Mouse (Mus musculus) regulatory T cell (primary cell): ENCODE data around the gene Wnt11.

Experiments used
- in situ Hi-C: fragments of 300-600 bp; cut with MboI, MseI; formaldehyde crosslinking; loops from one replicate; pipeline ENCODE4 v1.15.1; 2025; ENCODE audit warnings: high pct_unique_total_duplicates

Wnt11 gene

DNA sequence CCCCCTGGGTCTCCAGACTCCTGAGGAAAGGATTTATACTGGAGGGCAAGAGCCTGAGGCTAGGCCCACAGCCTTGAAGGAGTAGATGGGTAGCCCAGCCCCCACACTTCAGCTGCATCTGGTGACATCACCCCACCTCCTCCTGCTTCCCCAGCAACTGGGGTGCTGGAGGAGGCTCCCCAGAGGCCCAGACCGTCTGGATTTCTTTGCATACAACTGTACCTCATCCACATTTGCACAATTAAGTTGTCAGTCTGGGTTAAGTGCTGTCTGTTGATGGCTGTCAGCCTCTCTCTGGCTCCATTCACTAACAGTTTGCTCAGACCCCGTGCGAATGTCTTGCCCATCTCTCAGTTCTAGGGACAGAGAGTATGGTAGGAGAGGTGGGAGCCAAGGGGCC is 6.9 kb upstream of the Wnt11 start:
- in situ Hi-C loops: no loop called here

DNA sequence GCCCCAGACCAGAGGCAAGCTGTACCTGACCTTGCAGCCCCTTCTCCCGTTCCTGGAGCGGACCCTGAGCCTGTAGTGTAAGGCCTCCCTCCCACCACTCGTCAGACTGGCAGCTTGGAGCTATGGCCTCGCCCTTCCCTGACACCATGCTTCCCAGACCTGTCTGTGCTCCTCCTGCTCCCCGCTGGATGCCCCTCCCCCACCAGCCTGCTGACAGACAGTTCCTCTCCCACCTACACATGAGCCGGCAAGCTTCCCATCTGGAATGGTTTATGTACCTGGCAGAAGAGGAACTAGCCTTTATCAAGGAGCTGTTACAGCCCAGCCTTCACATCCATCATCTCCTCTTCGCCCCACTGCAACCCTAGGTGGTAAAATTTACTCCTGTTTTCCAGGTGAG is 6.0 kb upstream of the Wnt11 start:
- in situ Hi-C loops: no loop called here

DNA sequence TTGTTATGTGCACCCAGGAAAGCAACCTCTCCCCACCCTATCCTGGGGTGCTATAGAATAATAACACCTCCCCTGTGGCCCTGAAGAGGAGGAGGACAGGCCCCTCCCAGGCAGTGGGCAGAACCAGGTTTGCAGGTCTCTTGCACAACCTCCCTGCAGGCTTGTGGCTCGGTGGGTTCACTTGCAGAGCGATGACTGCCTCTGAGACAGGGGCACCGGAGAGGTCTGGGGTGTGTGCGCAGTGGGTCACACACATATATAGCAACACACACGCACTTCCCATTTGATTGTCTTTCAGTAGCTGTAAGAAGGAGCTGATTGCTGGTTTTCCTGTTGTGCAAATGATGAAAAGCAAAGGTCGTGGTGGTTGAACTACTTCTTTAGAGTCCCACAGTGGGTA is 3.6 kb upstream of the Wnt11 start:
- in situ Hi-C loops: no loop called here

DNA sequence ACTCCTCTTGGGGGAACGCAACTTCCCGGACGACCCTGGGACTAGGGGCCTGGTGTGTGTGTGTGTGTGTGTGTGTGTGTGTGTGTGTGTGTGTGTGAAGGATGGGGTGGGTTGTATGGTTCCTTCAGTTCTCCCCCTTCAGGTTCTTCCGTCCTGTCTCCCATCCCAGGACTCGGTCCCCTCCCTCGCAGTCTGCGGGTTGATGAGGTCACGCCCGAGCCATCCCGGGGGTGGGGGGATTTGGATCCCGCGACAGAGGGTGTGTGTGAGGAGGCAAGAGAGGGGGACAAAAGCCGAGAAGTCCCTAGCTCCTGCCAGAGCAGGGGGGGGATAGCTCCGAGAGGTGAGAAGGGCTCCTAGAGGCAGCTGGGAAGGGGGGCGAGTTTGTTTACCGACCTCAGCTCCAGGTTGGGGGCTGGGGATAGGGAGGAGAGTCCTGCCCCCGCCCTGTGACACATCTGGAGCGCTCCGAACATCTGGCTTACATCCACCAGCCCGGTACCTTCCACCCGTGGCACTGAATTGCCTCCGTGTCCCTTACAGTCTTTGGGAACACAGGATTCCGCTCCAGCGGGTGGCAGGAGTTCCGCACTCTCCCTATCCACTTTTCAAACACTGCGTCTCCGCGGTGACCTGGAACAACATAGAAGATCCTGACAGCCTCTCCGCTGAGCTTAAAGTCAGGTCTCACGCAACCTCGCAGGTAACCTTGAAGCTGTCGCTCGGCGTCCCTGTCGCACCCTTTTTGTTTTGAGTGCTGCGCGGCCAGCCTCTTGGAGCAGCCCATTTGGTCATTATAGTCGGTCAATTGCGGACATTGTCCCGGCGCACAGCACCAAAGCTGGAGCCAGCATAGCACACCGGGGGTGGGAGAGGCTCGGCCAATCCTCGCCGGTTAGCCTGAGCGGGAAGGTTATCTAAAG is 868 bp downstream of the Wnt11 start:
- in situ Hi-C loops: loop anchor here (5.0 kb wide), 1 partner anchor 93 kb away; no protein-coding TSS in a partner anchor

DNA sequence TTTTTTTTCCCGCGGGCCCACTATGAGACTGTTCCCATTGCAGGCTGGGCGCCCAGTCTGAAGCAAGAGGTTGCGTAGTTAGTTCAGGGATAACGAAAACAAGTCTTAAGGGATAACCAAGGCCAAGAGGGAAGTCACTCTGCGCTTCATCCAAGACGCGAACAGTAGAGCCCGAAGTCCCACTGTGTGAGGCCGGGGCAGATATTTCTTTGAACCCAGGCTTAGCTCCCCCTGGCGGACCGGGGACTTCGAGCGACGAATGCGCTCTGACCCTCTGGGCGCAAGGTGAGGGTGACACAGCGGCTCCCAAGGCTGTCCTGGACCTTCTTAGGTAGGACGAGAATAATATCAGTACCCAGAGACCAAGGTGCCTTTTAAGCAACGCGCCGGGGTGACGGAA is 1.7 kb downstream of the Wnt11 start:
- in situ Hi-C loops: loop anchor here (5.0 kb wide), 1 partner anchor 94 kb away; no protein-coding TSS in a partner anchor

DNA sequence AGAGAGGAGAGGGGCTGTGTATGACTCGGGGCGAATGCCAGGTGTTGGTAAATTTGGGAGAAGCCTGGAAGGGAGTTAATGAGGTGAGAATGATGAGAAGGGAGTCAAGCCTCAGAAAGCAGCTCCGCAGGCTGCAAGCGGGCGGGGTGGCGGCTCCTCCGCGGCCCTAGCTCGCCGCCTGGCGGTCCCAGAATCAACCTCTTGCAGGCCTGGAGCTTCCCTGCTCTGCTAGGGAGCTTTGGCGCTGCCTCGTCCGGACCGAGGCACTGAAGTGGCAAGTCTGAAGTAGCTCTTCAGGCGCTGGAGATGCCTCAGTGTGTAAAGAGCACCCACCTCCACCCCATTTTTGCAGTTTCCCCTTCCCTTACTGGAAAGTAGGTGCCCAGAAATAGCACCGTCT is 3.0 kb downstream of the Wnt11 start:
- in situ Hi-C loops: loop anchor here (5.0 kb wide), 1 partner anchor 96 kb away; no protein-coding TSS in a partner anchor

DNA sequence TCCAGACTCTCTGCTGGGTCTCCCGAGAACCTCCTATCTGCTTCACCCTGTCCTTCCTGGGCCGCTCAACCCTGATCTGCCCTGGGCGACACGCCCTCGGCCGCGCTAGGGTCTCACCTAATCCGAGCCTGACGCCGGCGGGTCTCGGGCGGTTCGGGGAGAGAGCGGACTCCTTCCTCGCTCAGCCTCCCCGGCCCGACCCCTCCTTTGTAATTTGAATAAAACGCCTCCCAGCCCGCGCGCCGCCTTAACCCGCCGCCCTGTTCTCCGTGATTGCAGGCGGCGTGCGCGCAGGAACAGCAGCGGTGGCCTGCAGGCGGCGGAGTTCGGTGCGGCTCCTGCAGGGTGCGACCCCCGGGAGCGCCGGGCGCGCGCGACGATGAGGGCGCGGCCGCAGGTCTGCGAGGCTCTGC is 3.8 kb downstream of the Wnt11 start:
- in situ Hi-C loops: loop anchor here (5.0 kb wide), 1 partner anchor 96 kb away; no protein-coding TSS in a partner anchor

DNA sequence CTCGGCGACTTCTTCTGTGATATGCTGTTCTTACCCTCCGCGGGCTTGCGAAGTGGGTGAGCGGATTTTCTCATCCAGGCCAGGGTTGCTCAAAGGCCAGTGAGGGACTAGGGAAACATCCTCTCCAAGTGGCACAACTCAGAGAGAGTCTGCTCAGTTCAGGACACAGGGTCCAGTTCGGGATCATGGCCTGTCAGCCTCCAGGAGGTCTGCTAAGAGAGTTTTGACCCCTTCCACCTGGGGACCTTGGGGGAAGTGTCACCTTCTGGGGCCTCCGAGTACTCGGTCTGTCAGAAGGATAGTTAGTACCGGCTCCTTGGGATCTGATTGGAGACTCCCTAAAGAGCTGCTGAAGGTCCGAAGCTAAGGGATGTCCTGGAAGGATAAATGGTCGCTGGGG is 4.4 kb downstream of the Wnt11 start:
- in situ Hi-C loops: loop anchor here (5.0 kb wide), 1 partner anchor 97 kb away; no protein-coding TSS in a partner anchor

DNA sequence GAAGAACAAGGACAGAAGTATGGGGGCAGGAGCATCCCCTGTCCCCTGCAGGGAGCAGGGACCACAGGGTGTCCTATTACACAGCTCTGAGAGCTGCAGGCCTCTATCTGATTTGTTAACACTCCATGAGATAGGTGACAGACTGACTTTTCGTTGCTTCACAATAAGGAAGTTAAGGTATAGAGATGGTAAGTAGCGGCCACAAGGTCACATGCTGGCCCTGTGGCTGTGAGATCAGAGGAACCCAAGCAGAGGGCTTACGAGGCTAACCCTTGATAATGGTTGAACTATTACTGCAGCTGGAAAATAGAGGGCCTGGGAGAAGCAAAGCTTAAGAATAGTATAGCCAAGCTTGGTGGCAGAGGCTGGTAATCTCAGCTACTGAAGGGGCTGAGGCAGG is 5.9 kb downstream of the Wnt11 start:
- in situ Hi-C loops: loop anchor here (10.0 kb wide), 1 partner anchor 1474 kb away; no protein-coding TSS in a partner anchor

DNA sequence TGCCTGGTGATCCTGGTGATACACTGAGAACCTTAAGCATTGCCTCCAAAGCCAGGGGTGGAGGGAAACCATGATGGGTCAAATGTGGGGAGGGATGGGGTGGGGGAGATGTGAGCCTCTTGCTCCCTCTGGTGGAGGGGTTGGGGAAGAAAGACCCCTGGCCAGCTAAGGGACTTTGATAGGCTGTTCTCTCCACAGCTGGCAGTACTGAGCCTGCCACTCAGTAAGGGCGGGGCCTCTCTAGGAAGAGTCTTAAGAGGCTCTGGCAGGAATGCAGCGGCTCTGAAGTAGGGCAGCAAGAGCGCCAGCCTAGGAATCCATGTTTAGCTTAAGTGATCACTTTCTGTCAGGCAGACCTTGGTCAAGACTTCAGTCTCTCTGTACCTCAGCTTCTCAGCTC is 6.9 kb downstream of the Wnt11 start:
- in situ Hi-C loops: loop anchor here (10.0 kb wide), 1 partner anchor 1473 kb away; no protein-coding TSS in a partner anchor

DNA sequence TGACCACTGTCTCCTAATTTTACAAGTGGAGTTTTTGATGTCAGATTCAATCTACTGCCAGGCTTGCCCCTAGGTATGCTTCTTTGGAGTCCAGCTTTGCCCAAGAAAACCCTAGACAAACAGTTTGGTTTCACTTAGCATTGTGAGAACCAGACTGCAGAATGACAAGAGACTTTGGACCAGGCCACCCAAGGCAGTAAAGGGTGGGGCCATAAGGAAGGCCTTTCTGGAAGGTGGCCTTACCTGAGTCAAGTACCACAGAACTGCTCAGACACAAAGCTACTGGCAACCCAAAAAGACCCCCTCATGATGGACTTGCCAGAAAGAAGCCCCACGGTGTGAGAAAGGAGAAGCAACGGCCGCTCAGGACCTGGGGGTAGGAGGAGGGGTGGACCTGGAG is 8.1 kb downstream of the Wnt11 start:
- in situ Hi-C loops: loop anchor here (10.0 kb wide), 1 partner anchor 1472 kb away; no protein-coding TSS in a partner anchor

DNA sequence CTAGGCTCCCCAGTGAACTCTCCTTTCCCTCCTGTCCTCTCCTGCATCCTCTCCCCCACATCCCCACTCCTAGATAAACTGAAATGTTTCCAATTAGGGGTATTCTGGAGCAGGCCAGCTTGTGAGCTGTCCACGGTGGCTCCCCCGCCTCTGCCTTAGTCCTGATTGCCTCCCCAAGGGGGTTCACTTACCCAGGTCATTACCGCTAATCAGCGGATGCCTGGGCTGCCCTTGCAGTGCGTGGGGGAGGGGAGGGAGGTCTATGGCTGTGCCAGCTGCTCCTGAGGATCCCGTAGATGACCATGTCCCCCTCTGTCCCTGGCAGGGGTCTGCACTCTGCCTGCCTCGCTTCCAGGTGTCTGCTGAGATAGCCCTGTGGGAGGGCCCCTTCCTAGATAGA is 8.7 kb downstream of the Wnt11 start:
- in situ Hi-C loops: loop anchor here (10.0 kb wide), 1 partner anchor 1471 kb away; no protein-coding TSS in a partner anchor

DNA sequence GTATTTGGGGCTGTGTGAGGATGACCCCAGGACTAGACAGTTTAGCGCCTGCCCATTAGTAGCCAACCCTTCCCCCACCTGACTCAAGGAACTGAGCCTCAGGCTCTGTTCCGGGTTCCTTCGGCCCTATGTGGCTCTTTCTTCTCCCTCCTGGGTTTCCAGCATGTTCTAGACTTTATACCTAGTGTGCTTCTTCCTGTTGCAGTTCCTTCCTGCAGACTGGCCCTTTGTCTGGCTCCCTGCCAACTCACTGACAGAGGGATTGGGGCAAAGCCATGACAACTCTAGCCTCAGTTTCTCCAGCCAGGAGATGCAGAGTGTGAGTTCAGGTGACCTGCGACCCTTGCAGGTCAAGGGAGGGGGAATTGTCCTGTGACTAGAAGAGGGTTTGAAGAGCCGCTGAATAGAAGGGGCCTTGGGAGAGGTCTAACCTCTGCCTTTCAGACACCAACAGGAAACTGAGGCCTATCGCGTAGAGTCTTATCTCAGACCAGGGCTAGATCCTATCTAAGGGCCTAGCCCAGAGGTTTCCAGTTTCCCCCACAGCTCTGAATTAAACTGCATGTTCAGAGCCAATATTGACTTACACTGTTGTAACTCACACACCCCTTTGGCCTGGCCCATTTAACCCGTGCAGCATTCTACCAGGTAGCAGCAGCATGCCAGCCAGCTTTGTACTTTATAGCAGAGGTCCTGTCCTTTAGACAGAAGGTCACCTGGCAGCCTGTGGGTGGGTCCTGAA is 14.2 kb downstream of the Wnt11 start:
- in situ Hi-C loops: loop anchor here (10.0 kb wide), 1 partner anchor 1466 kb away; no protein-coding TSS in a partner anchor

DNA sequence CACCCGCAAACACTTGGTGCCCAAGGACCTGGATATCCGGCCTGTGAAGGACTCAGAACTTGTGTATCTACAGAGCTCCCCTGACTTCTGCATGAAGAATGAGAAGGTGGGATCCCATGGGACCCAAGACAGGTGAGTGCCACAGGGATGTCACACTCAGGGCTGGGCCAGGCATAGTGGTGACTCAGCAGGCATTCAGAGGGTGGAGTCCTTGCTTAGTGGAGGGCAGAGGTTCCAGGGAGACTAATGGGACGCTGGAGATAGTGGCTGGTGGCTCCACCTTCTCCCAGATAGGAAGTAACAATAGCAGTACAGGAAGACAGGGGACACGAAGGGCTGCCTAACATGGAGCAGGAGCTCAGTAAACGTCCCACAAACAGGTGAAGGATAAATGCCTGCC is 15.5 kb downstream of the Wnt11 start:
- in situ Hi-C loops: no loop called here

DNA sequence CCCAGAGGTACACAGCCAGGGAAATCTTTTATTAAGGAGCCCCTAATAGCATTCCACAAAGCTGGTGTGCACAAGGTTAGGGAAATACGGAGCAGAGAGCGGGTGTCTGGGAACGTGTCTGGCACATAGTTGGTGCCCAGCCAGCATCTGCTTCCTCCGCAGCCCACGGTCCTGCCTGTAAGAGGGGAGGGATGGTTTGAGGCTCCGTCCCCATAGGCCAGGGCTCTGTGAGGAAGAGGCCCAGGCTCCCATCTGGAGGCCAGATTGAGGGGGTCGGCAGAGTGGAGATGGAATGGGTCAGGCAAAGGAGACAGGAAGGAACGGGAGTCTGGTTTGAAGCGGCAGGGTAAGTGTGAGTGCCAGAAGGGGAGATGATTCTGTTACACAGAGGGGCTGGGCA is 16.3 kb downstream of the Wnt11 start:
- in situ Hi-C loops: no loop called here

DNA sequence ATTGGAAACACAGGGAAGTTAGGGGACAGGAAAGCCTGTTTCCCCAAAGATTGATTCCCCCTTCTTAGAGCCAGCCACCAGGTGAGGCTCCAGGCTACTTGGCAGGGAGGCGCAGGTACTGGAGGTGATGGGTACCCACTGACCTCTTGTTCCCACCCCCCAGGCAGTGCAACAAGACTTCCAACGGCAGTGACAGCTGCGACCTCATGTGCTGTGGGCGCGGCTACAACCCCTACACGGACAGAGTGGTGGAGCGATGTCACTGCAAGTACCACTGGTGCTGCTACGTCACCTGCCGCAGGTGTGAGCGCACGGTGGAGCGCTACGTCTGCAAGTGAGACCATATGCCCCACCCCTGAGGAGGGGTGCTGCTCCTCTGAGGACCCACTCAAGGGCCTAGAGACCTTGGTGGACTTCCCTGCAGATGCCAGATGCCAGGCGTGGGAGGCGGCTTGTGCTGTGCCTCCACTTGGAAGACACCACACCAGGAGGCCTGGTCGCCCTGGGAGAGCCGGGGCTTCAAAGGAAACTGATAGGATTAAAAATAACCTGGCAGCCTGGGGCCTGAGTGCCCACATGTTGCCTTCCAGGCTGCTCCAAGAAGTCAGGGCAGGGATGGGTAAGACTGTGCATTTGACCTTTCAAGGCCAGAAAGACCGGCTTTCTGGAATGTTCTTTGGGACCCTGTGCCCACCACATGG is 18.2 kb downstream of the Wnt11 start:
- in situ Hi-C loops: no loop called here

DNA sequence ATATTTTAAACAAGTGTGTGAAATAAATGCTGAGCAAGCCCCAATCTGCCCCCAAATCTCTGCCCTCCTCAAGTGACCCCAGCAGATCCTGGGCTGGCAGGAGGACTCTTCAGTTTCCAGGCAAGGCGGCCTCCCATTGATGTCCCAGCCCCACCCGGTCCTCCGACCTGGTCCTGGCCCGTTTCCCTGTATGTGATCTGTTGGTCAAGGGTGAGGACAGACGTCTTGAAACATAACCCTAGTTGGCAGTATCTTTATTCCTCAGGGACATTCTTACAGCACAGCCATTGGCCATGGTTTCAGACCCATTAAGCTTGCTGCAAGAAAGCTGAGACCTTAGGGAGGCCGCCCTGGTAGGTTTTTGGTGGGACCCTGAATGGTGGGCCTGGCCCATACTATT is 18.9 kb downstream of the Wnt11 start:
- in situ Hi-C loops: no loop called here

DNA sequence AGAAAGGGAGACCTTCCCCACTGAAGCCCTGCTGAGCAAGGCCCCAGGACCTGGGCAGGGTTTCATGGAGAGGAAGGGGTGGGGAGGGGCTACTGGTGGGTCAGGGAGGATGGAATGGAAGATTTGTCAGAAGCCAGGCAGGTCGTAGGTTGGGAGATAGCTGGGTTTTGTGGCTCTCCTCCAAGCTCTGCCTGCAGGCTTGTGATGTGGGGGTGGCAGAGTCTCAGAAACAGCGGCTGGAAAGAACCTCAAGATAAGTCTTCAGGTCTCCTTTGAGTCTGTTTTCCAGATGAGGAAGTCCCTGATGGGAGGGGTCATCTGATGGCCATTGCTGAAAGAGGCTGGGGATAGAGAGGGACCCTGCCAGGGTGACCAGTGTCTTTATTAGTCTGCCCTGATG is 20.5 kb downstream of the Wnt11 start:
- in situ Hi-C loops: no loop called here

DNA sequence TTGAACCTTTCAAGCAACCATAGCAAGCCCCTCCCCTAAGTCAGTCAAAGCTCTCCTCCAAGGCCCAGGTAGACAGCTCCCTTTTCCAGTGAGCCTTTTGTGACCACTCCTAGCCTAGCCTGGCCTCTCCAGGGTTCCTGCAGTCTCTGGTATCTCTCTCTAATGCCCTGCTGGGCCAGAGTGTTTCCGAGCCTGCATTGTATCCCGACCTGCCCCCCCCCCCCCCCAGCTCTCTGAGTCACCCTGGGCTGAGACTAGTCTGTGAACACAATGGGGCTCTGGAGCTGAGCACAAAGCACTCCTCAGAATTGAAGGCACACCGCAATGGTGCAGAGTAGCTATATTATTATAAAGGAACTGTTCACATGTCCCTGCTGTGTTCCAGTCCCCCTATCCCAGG is 21.2 kb downstream of the Wnt11 start:
- in situ Hi-C loops: no loop called here

DNA sequence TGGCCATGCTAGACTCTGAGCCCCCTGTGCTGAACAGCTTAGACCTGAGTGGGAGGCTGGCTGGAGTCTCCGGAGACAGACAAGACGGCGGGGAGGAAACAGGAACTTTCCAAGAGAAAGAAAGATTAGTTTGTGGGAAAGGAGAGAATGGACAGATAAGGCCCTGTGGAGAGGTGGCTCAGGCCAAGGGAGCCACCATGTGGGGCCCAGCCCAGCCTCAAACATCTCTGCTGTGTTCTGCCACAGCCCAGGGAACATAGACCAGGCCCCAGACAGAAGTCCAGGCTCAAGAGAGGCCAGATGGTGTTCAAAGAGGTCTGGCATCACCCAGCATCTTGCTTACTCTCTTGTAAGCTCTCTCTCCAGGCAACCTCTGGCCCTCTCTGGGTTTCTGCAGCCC is 22.2 kb downstream of the Wnt11 start:
- in situ Hi-C loops: no loop called here

DNA sequence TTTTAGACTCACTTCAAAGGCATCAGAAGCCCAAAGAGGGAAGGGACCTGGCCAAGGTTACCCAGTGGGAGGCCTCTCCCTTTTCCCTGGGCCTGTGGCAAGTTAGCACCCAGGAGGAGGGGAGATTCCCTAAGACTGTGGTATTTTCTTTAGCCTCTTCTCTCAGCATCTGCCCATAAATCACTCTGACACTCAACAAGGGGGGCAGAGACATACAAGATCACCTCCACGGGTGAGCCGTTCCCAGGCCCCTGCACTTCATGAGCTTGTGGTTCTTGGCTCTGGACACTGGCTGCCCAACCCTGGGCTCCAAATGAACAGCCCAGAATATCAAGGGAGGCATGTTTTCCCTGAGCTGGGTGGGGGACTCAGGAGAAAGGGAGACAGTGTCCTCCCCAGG is 26.1 kb downstream of the Wnt11 start:
- in situ Hi-C loops: no loop called here

DNA sequence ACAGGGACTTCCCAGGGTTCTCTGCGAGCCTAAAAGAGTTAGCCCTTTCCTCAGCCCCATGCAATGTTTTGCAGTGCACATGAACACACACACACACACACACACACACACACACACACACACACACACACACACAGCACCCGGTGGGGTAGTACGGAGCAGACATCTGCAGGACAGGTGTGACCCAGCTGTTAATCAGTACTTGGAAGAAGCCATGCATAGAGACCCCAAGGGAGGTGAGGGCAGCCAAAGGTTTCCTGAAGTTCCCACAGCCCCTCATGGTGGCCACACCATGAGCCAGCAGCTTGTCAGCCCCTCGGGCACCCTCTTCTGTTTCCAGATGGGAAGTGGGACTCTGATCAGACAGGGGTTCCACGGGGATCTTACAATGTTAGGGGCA is 28.1 kb downstream of the Wnt11 start:
- in situ Hi-C loops: no loop called here
